Mouse (Mus musculus): ENCODE results near the gene Ngrn.

Gene Ngrn

DNA sequence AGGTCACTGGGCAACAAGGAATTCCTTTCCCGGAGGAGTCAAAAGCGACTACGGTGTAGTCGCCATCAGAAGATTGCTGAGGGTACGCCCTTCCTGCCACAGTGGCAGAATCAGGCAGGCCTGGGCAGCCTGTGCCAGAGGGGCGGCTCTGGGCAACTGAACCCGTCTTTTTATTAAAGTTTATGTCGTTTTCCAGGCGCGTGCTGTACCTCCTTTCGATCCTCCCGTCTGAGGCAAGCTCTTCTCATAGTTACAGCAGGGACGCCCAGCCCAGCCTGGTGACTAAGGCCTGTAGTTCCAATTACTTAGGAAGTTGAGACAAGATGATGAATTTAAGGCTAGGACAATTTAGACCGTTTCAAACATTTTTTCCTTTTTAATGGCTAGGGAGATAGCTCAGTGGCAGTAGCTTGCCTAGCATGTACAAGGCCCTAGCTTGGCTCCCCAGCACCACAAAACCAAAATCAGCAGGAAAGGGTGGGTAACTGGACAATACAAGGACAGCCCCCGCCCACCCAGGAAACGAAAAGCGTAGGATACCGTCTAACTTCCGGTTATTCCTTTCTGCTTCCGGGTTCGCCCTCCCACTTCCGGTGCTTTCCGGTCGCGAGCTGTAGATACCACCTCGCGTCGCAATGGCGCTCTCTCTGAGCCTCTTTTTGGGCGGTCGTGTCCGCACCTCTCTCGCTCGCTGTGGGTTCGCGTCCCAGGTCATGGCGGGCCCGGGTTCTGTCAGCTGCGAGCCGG is at the start of gene Ngrn:
Ngrn (plus strand) TSS at position 591 of the 747 bp plus-strand sequence.
- DNase-seq (ENCODE audit: low spot score), result peak; percentile 80

GRCm38 (mm10) chr7:80213604-80214003 is 47.4 kb upstream of the Ngrn start:
- DNase-seq (ENCODE audit: low spot score), result no peak

- no peak for DNase-seq (ENCODE audit: low spot score)
Observed at GRCm38 (mm10) chr7:80214459-80214858, 46.6 kb upstream of the Ngrn start.

GRCm38 (mm10) chr7:80215398-80215797 is 45.6 kb upstream of the Ngrn start:
- DNase-seq (ENCODE audit: low spot score), result peak; percentile 80

- DNase-seq (ENCODE audit: low spot score), result no peak
Observed at GRCm38 (mm10) chr7:80216566-80216965, 44.4 kb upstream of the Ngrn start.

- no peak for DNase-seq (ENCODE audit: low spot score)
Observed at GRCm38 (mm10) chr7:80218666-80219065, 42.3 kb upstream of the Ngrn start.

- DNase-seq (ENCODE audit: low spot score), result no peak
Observed at GRCm38 (mm10) chr7:80220237-80220797, 40.7 kb upstream of the Ngrn start.

- DNase-seq (ENCODE audit: low spot score), result no peak
Observed at GRCm38 (mm10) chr7:80221179-80221750, 39.8 kb upstream of the Ngrn start.

- DNase-seq (ENCODE audit: low spot score), result no peak
Observed at GRCm38 (mm10) chr7:80227065-80227464, 34.0 kb upstream of the Ngrn start.

- no peak for DNase-seq (ENCODE audit: low spot score)
Observed at GRCm38 (mm10) chr7:80230196-80230595, 30.8 kb upstream of the Ngrn start.

DNA sequence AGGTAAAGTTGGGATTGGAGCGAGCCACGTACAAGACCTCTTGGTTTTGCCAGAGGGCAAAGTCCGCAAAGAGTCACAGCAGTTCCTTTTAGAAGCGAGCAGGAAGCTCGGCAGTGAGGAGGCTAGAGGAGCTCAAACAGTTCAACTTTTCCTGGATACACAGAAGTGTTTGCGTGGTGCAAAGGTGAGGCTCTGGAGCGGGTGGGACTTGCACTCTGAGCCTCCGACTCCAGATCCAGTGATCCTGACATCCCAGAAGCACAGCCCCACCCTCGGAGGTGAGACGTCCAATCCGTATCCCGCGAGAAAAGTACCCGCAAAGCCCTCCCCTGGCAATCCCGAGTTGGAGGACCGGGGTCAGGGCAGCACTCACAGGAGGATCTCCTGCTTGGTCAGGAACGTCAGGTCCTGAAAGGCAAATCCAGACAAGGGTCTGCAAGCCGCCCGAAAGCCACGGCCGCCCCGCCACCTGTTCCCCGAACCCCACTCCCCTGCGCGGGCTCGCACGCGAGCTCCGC is 29.0 kb upstream of the Ngrn start:
- DNase-seq (ENCODE audit: low spot score), result no peak

- peak; percentile 98 for DNase-seq (ENCODE audit: low spot score)
Observed at GRCm38 (mm10) chr7:80232489-80233029, 28.5 kb upstream of the Ngrn start, which contains the start of the genes Cib1 and Gdpgp1. Gene Cib1, minus strand, starts transcription at chr7:80232813. Gene Gdpgp1, plus strand, starts transcription at chr7:80232865.

DNA sequence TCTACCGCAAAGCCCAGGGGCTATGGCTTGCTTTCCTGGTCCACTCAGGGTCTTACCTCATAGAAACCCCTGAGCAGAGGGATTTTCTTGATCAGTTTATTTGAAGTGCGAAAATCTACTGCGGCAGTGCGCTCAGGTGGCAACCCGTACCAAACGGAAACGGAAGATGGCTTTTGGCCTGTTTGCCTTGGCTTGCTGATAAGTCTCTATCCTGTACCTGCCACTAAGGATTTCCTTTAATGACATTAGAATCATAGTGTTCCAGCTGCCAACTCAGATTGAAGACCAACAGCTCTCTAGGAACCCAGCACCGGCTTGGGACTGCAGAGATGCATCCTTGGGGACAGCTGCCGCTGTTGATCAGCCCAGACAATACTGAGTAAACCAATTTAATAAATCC is 27.2 kb upstream of the Ngrn start:
- no peak for DNase-seq (ENCODE audit: low spot score)

GRCm38 (mm10) chr7:80238542-80238941 is 22.5 kb upstream of the Ngrn start:
- no peak for DNase-seq (ENCODE audit: low spot score)

DNA sequence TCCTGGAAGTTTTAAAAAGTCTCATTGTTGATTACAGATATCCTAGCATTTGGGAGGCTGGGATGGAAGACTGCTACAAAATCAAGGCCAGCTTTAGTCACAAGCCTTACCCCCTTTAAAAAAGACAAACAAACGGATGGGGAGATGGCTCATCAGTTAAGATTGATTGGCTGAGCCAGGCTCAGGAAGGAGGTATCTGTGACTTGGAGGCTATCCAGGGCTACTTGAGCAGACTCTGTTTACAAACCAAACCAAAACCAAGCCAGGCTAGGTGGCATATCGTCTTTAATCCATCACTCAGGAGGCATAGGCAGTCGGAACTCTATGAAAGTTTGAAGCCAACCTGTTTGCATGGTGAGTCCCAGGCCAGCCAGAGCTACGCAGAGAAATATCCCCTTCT is 19.4 kb upstream of the Ngrn start:
- DNase-seq (ENCODE audit: low spot score), result no peak

- no peak for DNase-seq (ENCODE audit: low spot score)
Observed at GRCm38 (mm10) chr7:80244851-80245250, 16.2 kb upstream of the Ngrn start.

- peak; percentile 94 for DNase-seq (ENCODE audit: low spot score)
Observed at GRCm38 (mm10) chr7:80246148-80246721, 14.8 kb upstream of the Ngrn start, which contains the start of gene Ttll13. Gene Ttll13, plus strand, starts transcription at chr7:80246376.

- no peak for DNase-seq (ENCODE audit: low spot score)
Observed at GRCm38 (mm10) chr7:80246859-80247258, 14.2 kb upstream of the Ngrn start.

DNA sequence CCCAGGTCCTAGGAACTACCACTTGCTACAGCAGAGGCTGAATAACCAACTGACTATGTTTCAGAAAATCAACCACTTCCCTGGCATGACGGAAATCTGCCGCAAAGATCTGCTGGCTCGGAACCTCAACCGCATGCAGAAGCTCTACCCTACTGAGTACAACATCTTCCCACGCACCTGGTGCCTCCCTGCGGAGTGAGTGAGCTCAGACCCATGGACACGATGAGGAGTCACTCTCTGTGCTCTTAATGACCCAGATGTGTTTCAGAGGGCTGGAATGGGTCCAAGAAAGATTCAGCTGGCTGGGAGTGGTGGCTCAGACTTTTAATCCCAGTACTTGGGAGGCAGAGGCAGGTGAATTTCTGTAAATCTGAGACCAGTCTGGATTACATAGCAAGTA is 8.6 kb upstream of the Ngrn start:
- DNase-seq (ENCODE audit: low spot score), result no peak

- DNase-seq (ENCODE audit: low spot score), result no peak
Observed at GRCm38 (mm10) chr7:80252886-80253285, 8.1 kb upstream of the Ngrn start.

DNA sequence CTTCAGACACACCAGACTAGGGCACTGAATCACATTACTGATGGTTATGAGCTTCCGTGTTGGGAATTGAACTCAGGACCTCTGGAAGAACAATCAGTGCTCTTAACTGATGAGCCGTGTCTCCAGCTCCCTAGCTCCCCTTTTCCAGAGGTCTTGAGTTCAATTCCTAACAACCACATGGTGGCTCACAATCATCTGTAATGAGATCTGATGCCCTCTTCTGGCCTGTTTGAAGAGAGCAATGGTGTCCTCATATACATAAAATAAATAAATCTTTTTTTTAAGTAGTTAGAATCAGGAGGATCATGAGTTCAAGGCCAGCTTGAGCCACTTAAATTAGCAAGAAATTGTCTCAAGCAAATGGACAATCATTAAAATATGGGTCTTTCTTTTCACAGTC is 5.0 kb upstream of the Ngrn start:
- DNase-seq (ENCODE audit: low spot score), result no peak

DNA sequence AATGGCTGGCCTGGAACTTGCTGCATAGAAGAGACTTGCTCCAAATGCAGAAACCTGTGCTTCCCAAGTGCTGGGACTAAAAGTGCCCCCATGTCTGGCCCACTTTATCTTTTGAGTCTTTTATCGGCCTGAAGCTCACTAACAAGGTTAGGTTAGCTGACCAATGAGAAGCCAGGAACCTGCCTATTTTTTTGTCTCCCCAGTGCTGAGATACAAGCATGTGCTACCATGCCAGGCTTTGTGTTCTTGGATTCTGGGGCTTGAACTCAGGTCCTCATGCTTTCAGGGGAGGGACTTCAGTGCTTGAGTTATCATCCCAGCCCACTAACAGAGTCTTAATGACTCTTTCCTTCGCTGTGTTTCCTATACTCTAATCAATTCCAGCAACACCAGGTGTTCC is 3.3 kb upstream of the Ngrn start:
- no peak for DNase-seq (ENCODE audit: low spot score)

All from T-cell, adult 2 months (primary cell).